Mouse (Mus musculus) testis, adult 2 months (tissue): ENCODE results near the gene Ncf1. TPM values are rescaled to one million over a fixed set of nuclear protein-coding genes. Genes with fewer than 3 reads are reported as not detected.

Experiments
- H3K27ac ChIP-seq: fragments of 200-500 bp; 2 replicates; pipeline ENCODE4 v1.5.1; 2012; ENCODE audit warnings: low read depth, low read length; ENCODE audit not compliant: control insufficient read depth, insufficient read depth
- H3K27me3 ChIP-seq: fragments of 200-500 bp; 2 replicates; pipeline ENCODE4 v1.6.1; 2012; ENCODE audit warnings: mild to moderate bottlenecking, low read length, moderate library complexity; ENCODE audit not compliant: control insufficient read depth, insufficient read depth
- H3K36me3 ChIP-seq: fragments of 200-500 bp; 2 replicates; pipeline ENCODE4 v1.6.1; 2012; ENCODE audit warnings: mild to moderate bottlenecking, low read length; ENCODE audit not compliant: control insufficient read depth, insufficient read depth
- H3K4me1 ChIP-seq: fragments of 200-500 bp; 2 replicates; pipeline ENCODE4 v1.6.1; 2012; ENCODE audit warnings: low read length; ENCODE audit not compliant: control insufficient read depth, insufficient read depth
- H3K4me3 ChIP-seq: fragments of 200-500 bp; 2 replicates; pipeline ENCODE4 v1.5.1; 2012; ENCODE audit warnings: low read depth, mild to moderate bottlenecking, low read length, moderate library complexity, mixed read lengths; ENCODE audit not compliant: control insufficient read depth
- CTCF ChIP-seq: fragments of 200-500 bp; IDR thresholded peaks from 2 replicates; pipeline ENCODE4 v1.5.1; 2012; ENCODE audit warnings: low read depth, mild to moderate bottlenecking, inconsistent platforms, low read length, moderate library complexity; ENCODE audit not compliant: control insufficient read depth, insufficient read depth, insufficient replicate concordance
- POLR2A ChIP-seq: fragments of 200-500 bp; IDR thresholded peaks from 2 replicates; pipeline ENCODE4 v1.6.1; 2012; ENCODE audit warnings: low read depth, mild to moderate bottlenecking, inconsistent platforms, low read length, moderate library complexity; ENCODE audit not compliant: control insufficient read depth
- polyA plus RNA-seq: library from polyadenylated mRNA; depleted of rRNA; stranded (reverse); fragments of >200 nt; gene quantifications from 2 replicates; pipeline ENCODE4 v1.2.3, GENCODE M21; 2012

The Ncf1 gene
- polyA plus RNA-seq, 1 experiment: 0.56 TPM

- no peak for TF ChIP-seq POLR2A
- TF ChIP-seq CTCF: no peak
- Histone ChIP-seq H3K27ac (no peak overlapping the region), H3K4me3 (no peak overlapping the region), H3K4me1 (peaks cover 4% of the 10 kb centered on the region), H3K36me3 (peaks cover 3% of the 10 kb centered on the region; the same call in 1 of the 2 replicates), H3K27me3 (no peaks in the 10 kb centered on the region)
These were observed 19.4 kb downstream of the Ncf1 start for GRCm38 (mm10) chr5:134209931-134210554.

DNA sequence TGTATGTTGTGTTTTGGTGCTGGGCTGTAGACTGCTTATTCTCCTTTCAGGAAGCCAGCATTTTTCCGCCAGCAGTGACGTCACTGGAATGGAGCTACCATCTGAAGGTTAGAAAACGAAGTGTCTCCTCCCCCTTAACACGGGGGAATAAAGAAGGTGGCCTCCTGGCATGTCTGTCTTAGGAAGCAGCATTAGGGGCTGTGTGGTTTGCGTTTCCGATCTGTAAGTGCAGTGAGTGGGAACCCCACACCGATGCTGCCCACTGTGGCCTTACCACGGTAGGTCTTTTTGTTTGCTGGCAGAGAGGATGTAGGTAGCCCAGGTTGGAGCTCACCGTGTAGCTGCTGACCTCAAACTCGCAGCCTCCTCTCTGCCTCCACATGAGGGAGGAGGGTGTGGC, 22.7 kb downstream of the Ncf1 start:
- no peak for TF ChIP-seq POLR2A

GRCm38 (mm10) chr5:134193664-134194063, 35.8 kb downstream of the Ncf1 start:
- Histone ChIP-seq H3K36me3 (no peaks in the 10 kb centered on the region), H3K27ac (no peak overlapping the region), H3K4me3 (no peak overlapping the region), H3K4me1 (no peaks in the 10 kb centered on the region), H3K27me3 (no peaks in the 10 kb centered on the region)
- TF ChIP-seq POLR2A (no peak), CTCF (no peak)

More for the DNA sequence above, 22.7 kb downstream of the Ncf1 start:
- Histone ChIP-seq H3K4me3 (no peak overlapping the region), H3K27ac (no peak overlapping the region), H3K36me3 (peaks cover 3% of the 10 kb centered on the region; the same call in 1 of the 2 replicates), H3K27me3 (no peaks in the 10 kb centered on the region), H3K4me1 (peaks cover 4% of the 10 kb centered on the region)

- Histone ChIP-seq H3K27ac (no peak overlapping the region), H3K4me1 (peaks cover 3% of the 10 kb centered on the region), H3K4me3 (no peak overlapping the region), H3K27me3 (no peaks in the 10 kb centered on the region), H3K36me3 (no peaks in the 10 kb centered on the region)
- TF ChIP-seq POLR2A (no peak), CTCF (no peak)
These were observed 40.9 kb downstream of the Ncf1 start for GRCm38 (mm10) chr5:134188571-134188970.

DNA sequence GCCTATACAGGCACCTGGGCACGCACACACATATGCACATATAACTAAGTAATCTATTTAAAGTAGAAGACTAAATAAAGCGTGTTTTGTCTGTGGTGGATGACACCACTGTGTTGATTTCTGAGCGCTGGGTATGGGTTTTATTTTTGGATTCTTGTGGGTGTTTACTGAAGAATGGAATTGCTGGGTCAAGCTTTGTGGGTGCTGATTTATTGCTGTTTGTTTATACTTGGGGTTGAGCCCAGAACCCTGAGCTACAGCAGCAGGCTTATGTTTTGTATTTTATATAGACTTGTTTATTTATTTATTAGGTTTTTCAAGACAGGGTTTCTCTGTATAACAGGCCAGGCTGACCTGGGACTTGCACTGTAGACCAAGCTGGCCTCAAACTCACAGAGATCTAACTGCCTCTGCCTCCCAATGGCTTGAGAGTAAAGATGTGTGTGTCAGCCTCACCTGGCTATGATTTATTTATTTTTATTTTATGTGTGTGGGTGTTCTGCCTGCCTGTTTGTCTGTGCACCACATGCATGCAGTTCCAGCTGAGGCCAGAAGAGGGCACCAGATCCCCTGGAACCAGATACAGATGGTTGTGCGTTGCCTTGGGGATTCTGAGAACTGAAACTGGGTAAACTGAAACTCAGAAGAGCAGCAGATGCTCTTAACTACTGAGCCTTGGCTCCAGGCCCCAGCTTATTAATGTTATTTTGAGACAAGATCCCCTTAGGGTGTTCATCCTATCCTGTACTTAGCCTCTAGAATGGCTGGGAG, 42.3 kb downstream of the Ncf1 start:
- Histone ChIP-seq H3K27me3 (no peaks in the 10 kb centered on the region), H3K27ac (no peak overlapping the region), H3K36me3 (no peaks in the 10 kb centered on the region), H3K4me1 (peaks cover 9% of the 10 kb centered on the region), H3K4me3 (no peak overlapping the region)
- TF ChIP-seq CTCF (peak; percentile 94), POLR2A (no peak)

GRCm38 (mm10) chr5:134186059-134186458, 43.4 kb downstream of the Ncf1 start:
- no peak overlapping the region for H3K27ac ChIP-seq
- H3K36me3 ChIP-seq: no peaks in the 10 kb centered on the region
- H3K27me3 ChIP-seq: no peaks in the 10 kb centered on the region
- H3K4me1 ChIP-seq: peaks cover 9% of the 10 kb centered on the region
- TF ChIP-seq POLR2A: no peak
- no peak for TF ChIP-seq CTCF
- no peak overlapping the region for H3K4me3 ChIP-seq

- Histone ChIP-seq H3K4me3 (peak within 1 kb of the TSS; percentile 79), H3K27ac (peak within 1 kb of the TSS; percentile 79), H3K27me3 (no peaks in the 10 kb centered on the region), H3K4me1 (peaks cover 9% of the 10 kb centered on the region), H3K36me3 (no peaks in the 10 kb centered on the region)
- TF ChIP-seq CTCF (no peak), POLR2A (peak; percentile 84)
These were observed 45.3 kb downstream of the Ncf1 start, which contains the start of gene Gtf2ird2 for GRCm38 (mm10) chr5:134183880-134184808. Gtf2ird2 (plus strand) TSS chr5:134184019.
